Mouse (Mus musculus) induced T-regulatory cell, adult 2 months (primary cell): ENCODE measurements at regions not wholly inside any gene's neighbourhood (a gene's known extent, or its start where the extent isn't known, plus 50 kb on each side); places are given as distances from the start of the nearest gene placed in this dataset.

Source experiments
- DNase-seq: peaks from one replicate; pipeline ENCODE4 v3.0.0-alpha.2; 2012; ENCODE audit warnings: low read depth

- no peak for DNase-seq
These were observed 156.4 kb upstream of the Six2 start for GRCm38 (mm10) chr17:85844486-85844885.

GRCm38 (mm10) chr17:85823036-85823435, 135.0 kb upstream of the Six2 start:
- no peak for DNase-seq

- DNase-seq = no peak
These were observed 133.8 kb upstream of the Six2 start for GRCm38 (mm10) chr17:85821861-85822260.

GRCm38 (mm10) chr17:85818098-85818855, 130.2 kb upstream of the Six2 start:
- no peak for DNase-seq

GRCm38 (mm10) chr17:85816521-85816920, 128.4 kb upstream of the Six2 start:
- DNase-seq = no peak

- no peak for DNase-seq
These were observed 128.0 kb upstream of the Six2 start for GRCm38 (mm10) chr17:85816056-85816455.

- no peak for DNase-seq
These were observed 120.5 kb upstream of the Six2 start for GRCm38 (mm10) chr17:85808580-85808979.

- no peak for DNase-seq
These were observed 117.8 kb upstream of the Six2 start for GRCm38 (mm10) chr17:85805726-85806359.

- no peak for DNase-seq
These were observed 116.6 kb upstream of the Six2 start for GRCm38 (mm10) chr17:85804631-85805030.

- DNase-seq = no peak
These were observed 113.7 kb upstream of the Six2 start for GRCm38 (mm10) chr17:85801734-85802133.

- DNase-seq = no peak
These were observed 113.1 kb upstream of the Six2 start for GRCm38 (mm10) chr17:85801079-85801605.

GRCm38 (mm10) chr17:85800357-85801078, 112.4 kb upstream of the Six2 start:
- no peak for DNase-seq

GRCm38 (mm10) chr17:85799865-85800356, 111.8 kb upstream of the Six2 start:
- DNase-seq = no peak

GRCm38 (mm10) chr17:85799081-85799864, 111.2 kb upstream of the Six2 start:
- DNase-seq = no peak

- no peak for DNase-seq
These were observed 109.7 kb upstream of the Six2 start for GRCm38 (mm10) chr17:85797755-85798154.

- no peak for DNase-seq
These were observed 107.7 kb upstream of the Six2 start for GRCm38 (mm10) chr17:85795820-85796219.

GRCm38 (mm10) chr17:85785625-85786294, 97.7 kb upstream of the Six2 start:
- no peak for DNase-seq

- DNase-seq = no peak
These were observed 92.4 kb upstream of the Six2 start for GRCm38 (mm10) chr17:85780477-85780876.

GRCm38 (mm10) chr17:85776876-85777275, 88.8 kb upstream of the Six2 start:
- no peak for DNase-seq

- no peak for DNase-seq
These were observed 80.3 kb upstream of the Six2 start for GRCm38 (mm10) chr17:85768341-85768740.

GRCm38 (mm10) chr17:85767201-85767862, 79.3 kb upstream of the Six2 start:
- DNase-seq = no peak
